Mouse (Mus musculus) G1E (cell line): ENCODE results near the gene Epha3. TPM values are rescaled to one million over a fixed set of nuclear protein-coding genes. Genes with fewer than 3 reads are reported as not detected.

Source experiments
- ATAC-seq: 2 replicates; pipeline ENCODE4 v1.8.0; 2016; ENCODE audit warnings: mild to moderate bottlenecking; ENCODE audit not compliant: insufficient number of reproducible peaks, poor library complexity, low FRiP score, severe bottlenecking; ENCODE audit errors: extremely low read depth
- DNase-seq: peaks from one replicate; pipeline ENCODE4 v3.0.0; 2012; ENCODE audit warnings: low spot score
- H3K27me3 ChIP-seq: 2 replicates; pipeline ENCODE4 v1.6.1; 2012; ENCODE audit warnings: mild to moderate bottlenecking, low read length, inconsistent platforms; ENCODE audit not compliant: insufficient read depth
- H3K36me3 ChIP-seq: replicated peaks from 2 replicates; pipeline ENCODE3; 2012; ENCODE audit warnings: mild to moderate bottlenecking, inconsistent platforms
- H3K4me1 ChIP-seq: 2 replicates; pipeline ENCODE4 v1.6.1; 2012; ENCODE audit warnings: low read depth, low read length, inconsistent platforms, mixed read lengths; ENCODE audit not compliant: insufficient read depth
- H3K4me3 ChIP-seq: 2 replicates; pipeline ENCODE4 v1.5.1; 2012; ENCODE audit warnings: low read depth, mild to moderate bottlenecking, inconsistent platforms, low read length, moderate library complexity, mixed read lengths
- H3K9me3 ChIP-seq: replicated peaks from 2 replicates; pipeline ENCODE4 v1.6.1; 2012; ENCODE audit warnings: inconsistent platforms
- CTCF ChIP-seq: IDR thresholded peaks from 2 replicates; pipeline ENCODE4 v1.5.1; 2012; ENCODE audit warnings: low read depth, low read length, inconsistent platforms, mixed read lengths
- GATA1 ChIP-seq: IDR thresholded peaks from 2 replicates; pipeline ENCODE4 v1.6.1; 2012; ENCODE audit warnings: borderline replicate concordance, low read length, inconsistent platforms, mixed read lengths
- GATA2 ChIP-seq: IDR thresholded peaks from 2 replicates; pipeline ENCODE4 v1.6.1; 2012; ENCODE audit warnings: low read depth, low read length, inconsistent platforms, borderline replicate concordance
- POLR2AphosphoS5 ChIP-seq: IDR thresholded peaks from 2 replicates; pipeline ENCODE4 v1.6.1; 2012; ENCODE audit warnings: low read depth, low read length, inconsistent platforms; ENCODE audit not compliant: insufficient replicate concordance
- TAL1 ChIP-seq: conservative IDR thresholded peaks from 2 replicates; pipeline ENCODE4 v1.6.1; 2012; ENCODE audit warnings: low read depth, low read length, inconsistent platforms, mixed read lengths
- polyA plus RNA-seq: library from polyadenylated mRNA; stranded (reverse); fragments of >175 nt; gene quantifications from 2 replicates; pipeline ENCODE4 v1.2.3, GENCODE M21; 2012
- total RNA-seq, 2 experiments: library from RNA; stranded (forward) in 1 of 2; stranded (reverse) in 1 of 2; fragments of 200-1000 nt in 1 of 2; fragments of >200 nt in 1 of 2; fragmentation: Nextera tagmentation in 1 of 2; gene quantifications; 2 replicates each; pipeline ENCODE4 v1.2.3; 2014 to 2017

The Epha3 gene
- total and polyA plus RNA-seq, 3 experiments, result 0.05 TPM; not detected in 2

- TF ChIP-seq GATA2, result no peak
- TF ChIP-seq GATA1, result no peak
- no peak for TF ChIP-seq TAL1
- TF ChIP-seq POLR2AphosphoS5, result no peak
- DNase-seq (no peak), ATAC-seq (no peak)
- no peaks in the 10 kb centered on the region for H3K4me1 ChIP-seq
- H3K4me3 ChIP-seq, result no peak overlapping the region
- no peaks in the 10 kb centered on the region for H3K36me3 ChIP-seq
- H3K27me3 ChIP-seq, result no peaks in the 10 kb centered on the region
- peaks cover 7% of the 10 kb centered on the region for H3K9me3 ChIP-seq
Measured at GRCm38 (mm10) chr16:63650760-63651159, 213.2 kb downstream of the Epha3 start.

GRCm38 (mm10) chr16:63646577-63646976 is 217.4 kb downstream of the Epha3 start:
- no peaks in the 10 kb centered on the region for H3K36me3 ChIP-seq
- H3K27me3 ChIP-seq, result no peaks in the 10 kb centered on the region
- no peak overlapping the region for H3K4me3 ChIP-seq
- ATAC-seq, result no peak
- no peaks in the 10 kb centered on the region for H3K4me1 ChIP-seq
- H3K9me3 ChIP-seq, result 0 out of 2 replicates have a peak, but pooled peaks cover 1% of the 10 kb centered on the region
- TF ChIP-seq POLR2AphosphoS5 (no peak), GATA1 (no peak), CTCF (no peak), TAL1 (no peak)
- no peak for DNase-seq

GRCm38 (mm10) chr16:63642641-63643040 is 221.3 kb downstream of the Epha3 start:
- no peaks in the 10 kb centered on the region for H3K4me1 ChIP-seq
- no peaks in the 10 kb centered on the region for H3K36me3 ChIP-seq
- DNase-seq (no peak), ATAC-seq (no peak)
- 0 out of 2 replicates have a peak, but pooled peaks cover 4% of the 10 kb centered on the region for H3K9me3 ChIP-seq
- H3K4me3 ChIP-seq, result no peak overlapping the region
- TF ChIP-seq POLR2AphosphoS5 (no peak), CTCF (no peak), GATA1 (no peak), GATA2 (no peak), TAL1 (no peak)
- H3K27me3 ChIP-seq, result no peaks in the 10 kb centered on the region

GRCm38 (mm10) chr16:63641603-63642002 is 222.4 kb downstream of the Epha3 start:
- DNase-seq, result no peak
- ATAC-seq, result no peak
- Histone ChIP-seq H3K36me3 (no peaks in the 10 kb centered on the region), H3K4me3 (no peak overlapping the region), H3K4me1 (no peaks in the 10 kb centered on the region), H3K27me3 (no peaks in the 10 kb centered on the region), H3K9me3 (0 out of 2 replicates have a peak, but pooled peaks cover 4% of the 10 kb centered on the region)
- no peak for TF ChIP-seq GATA2
- TF ChIP-seq POLR2AphosphoS5, result no peak

GRCm38 (mm10) chr16:63638701-63639100 is 225.3 kb downstream of the Epha3 start:
- H3K9me3 ChIP-seq, result 0 out of 2 replicates have a peak, but pooled peaks cover 7% of the 10 kb centered on the region

GRCm38 (mm10) chr16:63633748-63634166 is 230.2 kb downstream of the Epha3 start:
- Histone ChIP-seq H3K4me1 (no peaks in the 10 kb centered on the region), H3K36me3 (no peaks in the 10 kb centered on the region), H3K27me3 (no peaks in the 10 kb centered on the region), H3K9me3 (0 out of 2 replicates have a peak, but pooled peaks cover 5% of the 10 kb centered on the region), H3K4me3 (no peak overlapping the region)
- no peak for DNase-seq
- no peak for TF ChIP-seq POLR2AphosphoS5
- TF ChIP-seq GATA1, result no peak
- no peak for TF ChIP-seq CTCF
- no peak for TF ChIP-seq TAL1
- no peak for TF ChIP-seq GATA2
- ATAC-seq, result no peak

More at GRCm38 (mm10) chr16:63638701-63639100, 225.3 kb downstream of the Epha3 start:
- TF ChIP-seq TAL1 (no peak), GATA1 (no peak), POLR2AphosphoS5 (no peak), GATA2 (no peak), CTCF (no peak)
- DNase-seq, result no peak
- no peak overlapping the region for H3K4me3 ChIP-seq
- no peaks in the 10 kb centered on the region for H3K36me3 ChIP-seq
- no peaks in the 10 kb centered on the region for H3K4me1 ChIP-seq
- ATAC-seq, result no peak
- H3K27me3 ChIP-seq, result no peaks in the 10 kb centered on the region

GRCm38 (mm10) chr16:63625229-63625628 is 238.7 kb downstream of the Epha3 start:
- no peaks in the 10 kb centered on the region for H3K36me3 ChIP-seq
- H3K4me3 ChIP-seq, result no peak overlapping the region
- DNase-seq (no peak), ATAC-seq (no peak)
- no peaks in the 10 kb centered on the region for H3K27me3 ChIP-seq
- no peak for TF ChIP-seq POLR2AphosphoS5
- TF ChIP-seq GATA1, result no peak
- no peak for TF ChIP-seq GATA2
- no peak for TF ChIP-seq CTCF
- no peak for TF ChIP-seq TAL1
- no peaks in the 10 kb centered on the region for H3K9me3 ChIP-seq
- no peaks in the 10 kb centered on the region for H3K4me1 ChIP-seq
